Mouse (Mus musculus) neural tube, embryonic 15.5 days (tissue): ENCODE data around the gene Phf21a. TPM values are rescaled to one million over a fixed set of nuclear protein-coding genes. Genes with fewer than 3 reads are reported as not detected.
"Not testable (repeated sequence)": the region's sequence is repeated elsewhere in the genome, so short reads cannot be mapped to it uniquely, and the experiment has no call there.

Source experiments
- ATAC-seq: fragments of 200-750 bp; cut with Nextera tagmentation; 2 replicates; pipeline ENCODE4 v1.8.0; 2017; ENCODE audit warnings: mild to moderate bottlenecking, moderate TSS enrichment, moderate library complexity; ENCODE audit not compliant: low FRiP score
- H3K27ac ChIP-seq: fragments of 300-500 bp; sonication (generic); replicated peaks from 2 replicates; pipeline ENCODE4 v1.5.1; 2015; ENCODE audit warnings: mild to moderate bottlenecking, inconsistent platforms
- H3K27me3 ChIP-seq: fragments of 300-500 bp; sonication (generic); replicated peaks from 2 replicates; pipeline ENCODE4 v1.6.1; 2015; ENCODE audit warnings: inconsistent platforms
- H3K36me3 ChIP-seq: fragments of 300-500 bp; sonication (generic); 2 replicates; pipeline ENCODE4 v1.6.1; 2015; ENCODE audit warnings: inconsistent platforms
- H3K4me1 ChIP-seq: fragments of 300-500 bp; sonication (generic); 2 replicates; pipeline ENCODE4 v1.6.1; 2015; ENCODE audit warnings: inconsistent platforms
- H3K4me2 ChIP-seq: fragments of 300-500 bp; sonication (generic); 2 replicates; pipeline ENCODE4 v1.6.1; 2015; ENCODE audit warnings: inconsistent platforms, mild to moderate bottlenecking, moderate library complexity
- H3K4me3 ChIP-seq: fragments of 300-500 bp; sonication (generic); replicated peaks from 2 replicates; pipeline ENCODE4 v1.5.1; 2015; ENCODE audit warnings: mild to moderate bottlenecking, inconsistent platforms
- H3K9ac ChIP-seq: fragments of 300-500 bp; sonication (generic); replicated peaks from 2 replicates; pipeline ENCODE4 v1.6.1; 2015; ENCODE audit warnings: mild to moderate bottlenecking, inconsistent platforms
- H3K9me3 ChIP-seq: fragments of 300-500 bp; sonication (generic); replicated peaks from 2 replicates; pipeline ENCODE4 v1.6.1; 2016; ENCODE audit warnings: inconsistent platforms
- WGBS: fragments of 180-500 bp; shearing (Covaris S2); methylation state at CpG from one replicate; pipeline ENCODE4 v1.1.7; 2015; ENCODE audit warnings: mixed read lengths; 5-methylcytosine and 5-hydroxymethylcytosine counted together
- polyA plus RNA-seq: library from polyadenylated mRNA; unstranded; fragments of >200 nt; fragmentation: Nextera tagmentation; extraction: Ambion mirVana; gene quantifications from 2 replicates; pipeline ENCODE4 v1.2.1, GENCODE M21; 2015

The Phf21a gene
- polyA plus RNA-seq, 1 experiment from 2014 or later = 27.8 TPM

GRCm38 (mm10) chr2:92085721-92086120, 7.2 kb upstream of the Phf21a start:
- H3K36me3 ChIP-seq = no peaks in the 10 kb centered on the region
- WGBS = 86% methylated on average over 1 of the region's 1 CpGs
- ATAC-seq = no peak

GRCm38 (mm10) chr2:92087065-92087464, 5.9 kb upstream of the Phf21a start:
- no peak overlapping the region for H3K4me2 ChIP-seq
- ATAC-seq = no peak
- 85% methylated on average over 4 of the region's 4 CpGs for WGBS
- H3K9ac ChIP-seq = no peak overlapping the region
- H3K4me1 ChIP-seq = no peaks in the 10 kb centered on the region
- H3K9me3 ChIP-seq = no peaks in the 10 kb centered on the region
- no peak overlapping the region for H3K27ac ChIP-seq
- H3K4me3 ChIP-seq = no peak overlapping the region
- no peaks in the 10 kb centered on the region for H3K36me3 ChIP-seq
- no peaks in the 10 kb centered on the region for H3K27me3 ChIP-seq

More at GRCm38 (mm10) chr2:92085721-92086120, 7.2 kb upstream of the Phf21a start:
- H3K27me3 ChIP-seq = no peaks in the 10 kb centered on the region
- H3K27ac ChIP-seq = no peak overlapping the region
- no peak overlapping the region for H3K9ac ChIP-seq
- H3K4me3 ChIP-seq = no peak overlapping the region
- H3K4me2 ChIP-seq = no peak overlapping the region
- H3K4me1 ChIP-seq = no peaks in the 10 kb centered on the region
- H3K9me3 ChIP-seq = no peaks in the 10 kb centered on the region

GRCm38 (mm10) chr2:92089782-92090181, 3.1 kb upstream of the Phf21a start:
- ATAC-seq = no peak
- WGBS = 87% methylated on average over 4 of the region's 4 CpGs
- Histone ChIP-seq H3K4me2 (no peak overlapping the region), H3K4me3 (no peak overlapping the region), H3K27ac (no peak overlapping the region), H3K9me3 (no peaks in the 10 kb centered on the region), H3K27me3 (no peaks in the 10 kb centered on the region), H3K36me3 (no peaks in the 10 kb centered on the region), H3K9ac (no peak overlapping the region), H3K4me1 (no peaks in the 10 kb centered on the region)

DNA sequence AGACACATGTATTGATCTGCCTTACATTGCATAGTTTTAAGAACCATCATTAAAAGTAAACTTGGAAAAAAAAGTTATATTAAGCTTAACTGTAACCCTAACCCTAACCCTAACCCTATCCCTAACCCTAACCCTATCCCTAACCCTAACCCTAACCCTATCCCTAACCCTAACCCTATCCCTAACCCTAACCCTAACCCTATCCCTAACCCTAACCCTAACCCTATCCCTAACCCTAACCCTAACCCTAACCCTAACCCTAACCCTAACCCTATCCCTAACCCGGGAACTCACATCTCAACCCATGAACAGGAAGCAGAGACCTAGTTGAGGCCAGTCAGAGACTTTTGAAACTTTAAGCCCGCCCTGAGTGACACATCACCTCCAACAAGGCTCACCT, 586 bp downstream of the Phf21a start:
- H3K9ac ChIP-seq, H3K4me1 ChIP-seq, ATAC-seq, H3K9me3 ChIP-seq, H3K36me3 ChIP-seq, H3K4me3 ChIP-seq, H3K4me2 ChIP-seq, H3K27me3 ChIP-seq, H3K27ac ChIP-seq: not testable (repeated sequence)
- WGBS = 93% methylated on average over 2 of the region's 2 CpGs

GRCm38 (mm10) chr2:92094078-92094477, 1.2 kb downstream of the Phf21a start:
- no peak for ATAC-seq
- no peaks in the 10 kb centered on the region for H3K36me3 ChIP-seq
- H3K4me3 ChIP-seq = no peak overlapping the region
- no peaks in the 10 kb centered on the region for H3K4me1 ChIP-seq
- H3K9ac ChIP-seq = no peak overlapping the region
- no peaks in the 10 kb centered on the region for H3K27me3 ChIP-seq
- H3K27ac ChIP-seq = no peak overlapping the region
- WGBS = 43% methylated on average over 8 of the region's 8 CpGs
- no peak overlapping the region for H3K4me2 ChIP-seq
- no peaks in the 10 kb centered on the region for H3K9me3 ChIP-seq

- no peaks in the 10 kb centered on the region for H3K4me1 ChIP-seq
- WGBS = 85% methylated on average over 6 of the region's 6 CpGs
- H3K4me2 ChIP-seq = no peak overlapping the region
- no peaks in the 10 kb centered on the region for H3K9me3 ChIP-seq
- ATAC-seq = no peak
- no peaks in the 10 kb centered on the region for H3K27me3 ChIP-seq
- no peaks in the 10 kb centered on the region for H3K36me3 ChIP-seq
- H3K27ac ChIP-seq = no peak overlapping the region
- H3K4me3 ChIP-seq = no peak overlapping the region
- H3K9ac ChIP-seq = no peak overlapping the region
These were observed 7.9 kb downstream of the Phf21a start for GRCm38 (mm10) chr2:92100768-92101167.

DNA sequence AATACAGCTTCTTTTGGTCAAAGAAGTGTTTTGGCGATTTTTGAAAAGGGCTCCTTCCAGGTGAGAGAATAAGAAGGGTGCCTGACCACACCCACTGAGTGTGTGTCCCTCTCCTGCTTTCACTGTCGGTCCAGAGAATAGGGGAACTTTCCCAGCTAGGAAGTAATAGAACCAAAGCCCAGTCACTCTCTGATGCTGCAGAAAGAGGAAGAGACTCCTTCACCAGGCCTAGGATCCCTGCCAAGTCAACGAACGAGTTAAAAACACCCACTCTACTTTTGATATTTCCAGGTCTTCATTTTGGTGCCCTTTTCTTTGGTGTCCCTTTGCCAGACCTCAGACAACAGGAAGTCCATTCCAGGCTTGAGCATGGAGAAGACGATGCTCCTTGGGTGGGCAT, 31.6 kb downstream of the Phf21a start:
- H3K4me1 ChIP-seq = no peaks in the 10 kb centered on the region
- no peak overlapping the region for H3K27ac ChIP-seq
- no peak overlapping the region for H3K9ac ChIP-seq
- no peak for ATAC-seq
- H3K4me3 ChIP-seq = no peak overlapping the region
- no peak overlapping the region for H3K4me2 ChIP-seq
- H3K9me3 ChIP-seq = no peaks in the 10 kb centered on the region
- WGBS = 81% methylated on average over 5 of the region's 5 CpGs
- no peaks in the 10 kb centered on the region for H3K27me3 ChIP-seq
- no peaks in the 10 kb centered on the region for H3K36me3 ChIP-seq

DNA sequence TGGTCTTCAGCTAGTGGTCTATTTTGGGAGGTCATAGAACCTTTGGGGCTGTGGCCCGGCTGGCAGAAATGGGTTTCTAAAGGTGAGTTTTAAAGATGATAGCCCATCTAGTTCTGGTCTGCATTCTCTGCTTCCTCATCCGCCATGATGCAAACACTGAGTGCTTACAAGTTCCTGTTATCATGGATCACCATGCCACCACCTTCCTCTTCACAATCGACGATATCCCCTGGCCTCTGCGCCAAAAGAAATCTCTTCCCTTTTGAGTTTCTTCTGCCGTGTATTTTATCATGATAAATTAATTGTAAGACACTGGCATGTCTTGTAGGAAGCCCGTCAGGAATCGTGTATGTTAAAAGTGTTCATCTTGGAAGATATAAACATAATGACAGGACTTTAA, 32.4 kb downstream of the Phf21a start:
- H3K4me1 ChIP-seq = no peaks in the 10 kb centered on the region

GRCm38 (mm10) chr2:92130071-92130470, 37.2 kb downstream of the Phf21a start:
- H3K27ac ChIP-seq = no peak overlapping the region
- ATAC-seq = no peak
- no peaks in the 10 kb centered on the region for H3K36me3 ChIP-seq
- H3K4me2 ChIP-seq = no peak overlapping the region
- WGBS = 96% methylated on average over 7 of the region's 7 CpGs
- no peaks in the 10 kb centered on the region for H3K4me1 ChIP-seq
- H3K4me3 ChIP-seq = no peak overlapping the region
- no peak overlapping the region for H3K9ac ChIP-seq
- no peaks in the 10 kb centered on the region for H3K27me3 ChIP-seq
- no peaks in the 10 kb centered on the region for H3K9me3 ChIP-seq

More for the DNA sequence above, 32.4 kb downstream of the Phf21a start:
- Histone ChIP-seq H3K9ac (no peak overlapping the region), H3K27me3 (no peaks in the 10 kb centered on the region), H3K36me3 (no peaks in the 10 kb centered on the region), H3K9me3 (no peaks in the 10 kb centered on the region), H3K4me2 (no peak overlapping the region), H3K4me3 (no peak overlapping the region), H3K27ac (no peak overlapping the region)
- ATAC-seq = no peak
- 96% methylated on average over 8 of the region's 8 CpGs for WGBS

DNA sequence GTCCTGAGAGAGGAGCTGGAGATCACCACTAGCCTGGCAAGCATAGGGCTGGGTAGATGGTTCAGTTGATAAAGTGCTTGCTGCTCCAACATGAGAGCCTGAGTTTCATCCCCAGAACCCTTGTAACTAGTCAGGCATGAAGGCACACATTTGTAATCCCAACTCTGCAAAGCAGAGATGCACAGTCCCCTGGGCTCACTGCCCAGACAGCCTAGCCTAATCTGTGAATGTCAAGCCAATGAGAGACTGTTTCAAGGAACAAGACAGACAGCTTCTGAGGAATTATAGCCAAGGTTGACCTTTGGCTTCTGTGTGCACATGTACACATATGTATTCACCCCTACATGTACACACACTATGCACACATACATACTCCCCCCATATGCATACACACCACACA, 45.8 kb downstream of the Phf21a start:
- Histone ChIP-seq H3K4me3 (no peak overlapping the region), H3K27me3 (no peaks in the 10 kb centered on the region), H3K36me3 (no peaks in the 10 kb centered on the region), H3K4me1 (peaks cover 11% of the 10 kb centered on the region), H3K9ac (no peak overlapping the region), H3K9me3 (no peaks in the 10 kb centered on the region), H3K27ac (no peak overlapping the region), H3K4me2 (no peak overlapping the region)
- ATAC-seq = no peak

DNA sequence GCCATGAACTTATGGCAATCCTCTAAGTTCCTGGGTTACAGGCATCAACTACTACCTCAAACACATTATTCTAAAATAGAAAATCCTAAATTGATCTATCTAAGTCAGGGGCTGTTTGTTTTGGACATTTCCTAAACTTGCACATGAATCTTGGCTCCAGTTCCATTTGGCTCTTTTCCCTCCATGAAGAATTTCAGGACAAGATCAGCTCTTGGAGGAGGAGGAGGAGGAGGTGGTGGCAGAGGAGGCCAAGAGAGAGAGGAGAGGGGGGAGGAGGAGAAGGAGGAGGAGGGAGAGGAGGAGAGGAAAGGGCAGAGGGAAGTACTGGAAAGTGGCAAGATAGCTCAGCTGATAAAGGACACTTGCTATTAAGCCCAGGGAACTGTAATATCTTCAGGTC, 46.4 kb downstream of the Phf21a start:
- ATAC-seq = no peak
- Histone ChIP-seq H3K27ac (no peak overlapping the region), H3K36me3 (no peaks in the 10 kb centered on the region), H3K9me3 (no peaks in the 10 kb centered on the region), H3K4me2 (no peak overlapping the region), H3K4me3 (no peak overlapping the region), H3K9ac (no peak overlapping the region), H3K27me3 (no peaks in the 10 kb centered on the region), H3K4me1 (peaks cover 11% of the 10 kb centered on the region)

GRCm38 (mm10) chr2:92140383-92140782, 47.5 kb downstream of the Phf21a start:
- no peak overlapping the region for H3K9ac ChIP-seq
- H3K4me1 ChIP-seq = peaks cover 11% of the 10 kb centered on the region
- H3K27ac ChIP-seq = no peak overlapping the region
- no peaks in the 10 kb centered on the region for H3K9me3 ChIP-seq
- H3K4me2 ChIP-seq = peak overlapping the region; percentile 47
- no peak overlapping the region for H3K4me3 ChIP-seq
- no peaks in the 10 kb centered on the region for H3K36me3 ChIP-seq
- no peak for ATAC-seq
- WGBS = 22% methylated on average over 7 of the region's 7 CpGs
- no peaks in the 10 kb centered on the region for H3K27me3 ChIP-seq

DNA sequence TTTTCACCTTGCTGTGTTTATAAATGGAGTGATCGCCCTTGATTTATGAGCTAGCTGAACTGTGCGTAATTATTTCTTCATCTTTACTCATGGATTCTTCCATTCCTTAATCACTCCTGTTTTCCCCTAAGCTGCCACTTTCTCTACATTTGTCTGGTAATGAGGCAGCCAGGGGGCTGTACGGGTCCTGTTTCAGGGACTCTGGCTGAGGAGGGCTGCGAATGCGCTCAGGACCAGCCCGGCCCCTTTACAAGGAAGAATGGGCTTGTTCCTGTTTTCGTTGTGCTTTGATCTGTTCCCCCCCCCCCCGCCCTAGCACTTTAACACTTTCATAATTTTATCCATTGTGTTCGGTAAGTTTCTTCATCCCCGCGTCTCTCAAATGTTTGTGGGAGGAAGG, 48.2 kb downstream of the Phf21a start:
- Histone ChIP-seq H3K4me2 (peak overlapping the region; percentile 47), H3K27ac (no peak overlapping the region), H3K9ac (no peak overlapping the region), H3K4me1 (peaks cover 11% of the 10 kb centered on the region), H3K4me3 (0 out of 2 replicates have a peak overlapping the region, but pooled peaks have one; percentile 3), H3K27me3 (no peaks in the 10 kb centered on the region), H3K36me3 (no peaks in the 10 kb centered on the region), H3K9me3 (no peaks in the 10 kb centered on the region)
- no peak for ATAC-seq
- 17% methylated on average over 11 of the region's 11 CpGs for WGBS
